In genomic region chr13:109242456-109243050, GRCm38 (mm10) we compare ENCODE assay signal across 17 mouse cellular contexts.
A peak's percentile ranks its signal among the peaks of the same experiment; 100 is the strongest.
DNase-seq lines count a peak whose midpoint lies in the region; ATAC-seq and TF ChIP-seq lines count a peak whose summit lies in the region.
"Had no signal": no experiment of that assay in that cellular context is flagged by ENCODE, and none has a peak within 500 bp of the region (broad histone marks: within the 10 kb centered on the region; RNA-seq: fewer than 3 reads in every experiment).

No protein-coding gene starts in this region.

- WGBS in forebrain, embryonic 13.5 days: 29% methylated on average over 9 of the region's 9 CpGs
- 57% methylated on average over 9 of the region's 9 CpGs for WGBS in forebrain, embryonic 11.5 days
- 29% methylated on average over 9 of the region's 9 CpGs for WGBS in forebrain, embryonic 15.5 days
- 67% methylated on average over 9 of the region's 9 CpGs for WGBS in kidney, adult 2 months

- H3K9ac ChIP-seq in forebrain, embryonic 13.5 days: no peak overlapping the region
- no peak overlapping the region for H3K9ac ChIP-seq in forebrain, embryonic 11.5 days (ENCODE audit: low read length)
- H3K9ac ChIP-seq in forebrain, embryonic 15.5 days (replicated peaks): no peak overlapping the region
- H3K9ac ChIP-seq: hindbrain, embryonic 13.5 days; neural tube, embryonic 12.5 days had no signal

- no peaks in the 10 kb centered on the region for H3K27me3 ChIP-seq in forebrain, embryonic 13.5 days
- no peaks in the 10 kb centered on the region for H3K27me3 ChIP-seq in forebrain, embryonic 11.5 days (ENCODE audit: control insufficient read depth, insufficient read depth, low read length)
- no peaks in the 10 kb centered on the region for H3K27me3 ChIP-seq in C2C12 (ENCODE audit: control insufficient read depth, insufficient read depth, insufficient read length)
- no peaks in the 10 kb centered on the region for H3K27me3 ChIP-seq in forebrain, embryonic 15.5 days
- H3K27me3 ChIP-seq in kidney, adult 2 months (replicated peaks; ENCODE audit: control insufficient read depth, insufficient read depth, low read length): no peaks in the 10 kb centered on the region
- H3K27me3 ChIP-seq: hindbrain, embryonic 13.5 days; neural tube, embryonic 12.5 days had no signal

- ATAC-seq in forebrain, embryonic 13.5 days: peak; percentile 64; the same call in 1 of the 2 replicates
- ATAC-seq in forebrain, embryonic 11.5 days (replicated peaks; ENCODE audit: low FRiP score): no peak
- 0 out of 2 replicates have a peak, but pooled peaks have one; percentile 21 for ATAC-seq in forebrain, embryonic 15.5 days (replicated peaks)
- ATAC-seq: CD4-positive, CD25-positive, alpha-beta regulatory T cell, adult 4 months had no signal

- H3K9me3 ChIP-seq in forebrain, embryonic 13.5 days (replicated peaks): no peaks in the 10 kb centered on the region
- H3K9me3 ChIP-seq in forebrain, embryonic 11.5 days (ENCODE audit: control insufficient read depth, low read length): no peaks in the 10 kb centered on the region
- no peaks in the 10 kb centered on the region for H3K9me3 ChIP-seq in forebrain, embryonic 15.5 days
- H3K9me3 ChIP-seq: hindbrain, embryonic 13.5 days; neural tube, embryonic 12.5 days had no signal

- peaks cover 16% of the 10 kb centered on the region for H3K4me1 ChIP-seq in forebrain, embryonic 13.5 days
- no peaks in the 10 kb centered on the region; the same call in 1 of the 2 replicates for H3K4me1 ChIP-seq in forebrain, embryonic 11.5 days (replicated peaks; ENCODE audit: control insufficient read depth, insufficient read depth, low read length)
- peaks cover 4% of the 10 kb centered on the region; the same call in 1 of the 2 replicates for H3K4me1 ChIP-seq in forebrain, embryonic 15.5 days
- no peaks in the 10 kb centered on the region; the same call in 1 of the 2 replicates for H3K4me1 ChIP-seq in kidney, adult 2 months (ENCODE audit: control insufficient read depth, insufficient read depth, low read length)
- H3K4me1 ChIP-seq: neural tube, embryonic 12.5 days had no signal

- DNase-seq in forebrain, embryonic 11.5 days (ENCODE audit: low spot score): no peak
- DNase-seq in lung, postnatal 36 days: peak; percentile 80
- no peak for DNase-seq in right cerebral cortex, postnatal 4 days
- DNase-seq in kidney, adult 2 months: no peak
- DNase-seq in heart, postnatal 36 days: no peak
- DNase-seq: cerebellum, postnatal 14 days; gastrocnemius, postnatal 14 days; kidney, adult 8-10 months; spleen, adult 18-20 months had no signal

- 0 out of 2 replicates have a peak overlapping the region, but pooled peaks have one; percentile 19 for H3K4me2 ChIP-seq in forebrain, embryonic 13.5 days
- no peak overlapping the region for H3K4me2 ChIP-seq in forebrain, embryonic 11.5 days (ENCODE audit: low read depth, low read length, severe bottlenecking)
- no peak overlapping the region for H3K4me2 ChIP-seq in forebrain, embryonic 15.5 days (replicated peaks)
- H3K4me2 ChIP-seq: hindbrain, embryonic 13.5 days; liver, embryonic 11.5 days; neural tube, embryonic 12.5 days had no signal

- no peaks in the 10 kb centered on the region for H3K79me3 ChIP-seq in C2C12 (ENCODE audit: low read depth)

- no peaks in the 10 kb centered on the region for H3K36me3 ChIP-seq in forebrain, embryonic 13.5 days (ENCODE audit: poor library complexity, severe bottlenecking)
- no peaks in the 10 kb centered on the region for H3K36me3 ChIP-seq in forebrain, embryonic 11.5 days (ENCODE audit: control insufficient read depth, insufficient read depth, low read length)
- H3K36me3 ChIP-seq in C2C12 (ENCODE audit: control insufficient read depth, insufficient read depth): no peaks in the 10 kb centered on the region
- H3K36me3 ChIP-seq in forebrain, embryonic 15.5 days: no peaks in the 10 kb centered on the region
- no peaks in the 10 kb centered on the region for H3K36me3 ChIP-seq in kidney, adult 2 months (ENCODE audit: control insufficient read depth, insufficient read depth, low read length)
- H3K36me3 ChIP-seq: hindbrain, embryonic 13.5 days; neural tube, embryonic 12.5 days had no signal

- no peaks in the 10 kb centered on the region for H3K79me2 ChIP-seq in C2C12 (ENCODE audit: control insufficient read depth, insufficient read depth)

- no peak overlapping the region for H3K4me3 ChIP-seq in forebrain, embryonic 13.5 days
- H3K4me3 ChIP-seq in forebrain, embryonic 11.5 days (ENCODE audit: low read depth, low read length): no peak overlapping the region
- H3K4me3 ChIP-seq in C2C12 (ENCODE audit: insufficient read depth, poor library complexity, severe bottlenecking): no peak overlapping the region
- H3K4me3 ChIP-seq in forebrain, embryonic 15.5 days: no peak overlapping the region
- H3K4me3 ChIP-seq in kidney, adult 2 months (ENCODE audit: insufficient read depth, low read depth, low read length): no peak overlapping the region
- H3K4me3 ChIP-seq: hindbrain, embryonic 13.5 days; layer of hippocampus, adult 2 months; neural tube, embryonic 12.5 days had no signal

- intact Hi-C loops in heart, postnatal 36 days (cut with DNase I): no loop called here

- TF ChIP-seq POLR2A in kidney, adult 2 months (IDR thresholded peaks at IDR 0.05; ENCODE audit: low read depth, low read length): no peak

- H3ac ChIP-seq in C2C12 (ENCODE audit: control insufficient read depth, insufficient read length, low read depth): peak overlapping the region; percentile 12

- no peak for TF ChIP-seq CTCF in C2C12 (IDR thresholded peaks at IDR 0.05; ENCODE audit: control insufficient read depth, insufficient read depth, insufficient read length)
- no peak for TF ChIP-seq CTCF in kidney, adult 2 months (conservative IDR thresholded peaks at IDR 0.05; ENCODE audit: insufficient read depth, insufficient read length, low read depth, low read length)

- no peak overlapping the region for H3K27ac ChIP-seq in forebrain, embryonic 13.5 days
- H3K27ac ChIP-seq in forebrain, embryonic 11.5 days (ENCODE audit: low read depth, low read length): no peak overlapping the region
- H3K27ac ChIP-seq in forebrain, embryonic 15.5 days (replicated peaks): no peak overlapping the region
- H3K27ac ChIP-seq in kidney, adult 2 months (ENCODE audit: insufficient read depth, low read depth, low read length): no peak overlapping the region
- H3K27ac ChIP-seq: hindbrain, embryonic 13.5 days; layer of hippocampus, adult 2 months; neural tube, embryonic 12.5 days had no signal

TF ChIP-seq in C2C12, 6 proteins besides CTCF, POLR2A, EP300 and RAD21:
- no peak for TF ChIP-seq USF1 (IDR thresholded peaks at IDR 0.05; ENCODE audit: low read depth)
- TF ChIP-seq MYOG (IDR thresholded peaks at IDR 0.05; ENCODE audit: control insufficient read depth, extremely low read depth, insufficient read length): no peak
- TF ChIP-seq CEBPB (IDR thresholded peaks at IDR 0.05; ENCODE audit: low read depth): peak; percentile 36
